In the genomic region with DNA sequence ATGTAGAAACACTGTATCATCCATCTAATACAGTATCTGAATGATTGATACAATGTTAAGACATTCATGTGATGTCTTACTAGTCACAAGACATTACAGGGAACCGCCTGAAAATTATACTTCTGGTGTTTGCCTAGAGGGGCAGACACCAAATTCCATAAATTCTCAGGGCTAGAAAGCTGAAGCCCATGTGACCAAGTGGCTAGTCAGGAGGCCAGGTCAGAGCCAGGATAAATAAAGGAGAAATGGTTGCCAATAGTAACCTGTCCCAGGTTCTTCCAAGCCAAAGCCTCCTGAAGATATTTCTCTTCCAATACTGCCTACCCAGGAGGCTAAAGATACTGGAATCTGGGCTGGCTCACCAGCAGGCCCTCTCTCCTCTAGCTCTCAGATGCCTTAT, we compare ENCODE assay signal across 17 mouse cellular contexts. TPM values are rescaled to one million over a fixed set of nuclear protein-coding genes. Genes with fewer than 3 reads are reported as not detected.
DNase-seq lines count a peak whose midpoint lies in the region; ATAC-seq and TF ChIP-seq lines count a peak whose summit lies in the region.
"Had no signal": no experiment of that assay in that cellular context is flagged by ENCODE, and none has a peak within 500 bp of the region (broad histone marks: within the 10 kb centered on the region; RNA-seq: fewer than 3 reads in every experiment).

No protein-coding gene starts in this region.

- no peak overlapping the region for H3K9ac ChIP-seq in intestine, postnatal 0 days (ENCODE audit: low read depth, low read length)
- no peak overlapping the region for H3K9ac ChIP-seq in intestine, embryonic 15.5 days
- no peak overlapping the region for H3K9ac ChIP-seq in liver, adult 2 months (ENCODE audit: low read depth, low read length)
- no peak overlapping the region for H3K9ac ChIP-seq in liver, embryonic 12.5 days
- H3K9ac ChIP-seq: embryonic facial prominence, embryonic 12.5 days; hindbrain, embryonic 12.5 days; liver, embryonic 13.5 days; neural tube, embryonic 13.5 days had no signal

- 59% methylated on average over 1 of the region's 1 CpGs for WGBS in intestine, postnatal 0 days
- WGBS in intestine, embryonic 15.5 days: 73% methylated on average over 1 of the region's 1 CpGs
- whole genome bisulfite sequencing in liver, adult 2 months: 44% methylated on average over 1 of the region's 1 CpGs
- WGBS in liver, embryonic 12.5 days (ENCODE audit: insufficient replicate concordance): 82% methylated on average over 1 of the region's 1 CpGs

- peaks cover 3% of the 10 kb centered on the region; the same call in 1 of the 2 replicates for H3K36me3 ChIP-seq in intestine, postnatal 0 days (ENCODE audit: control insufficient read depth, insufficient read depth)
- H3K36me3 ChIP-seq in intestine, embryonic 15.5 days: no peaks in the 10 kb centered on the region
- H3K36me3 ChIP-seq in liver, adult 2 months (ENCODE audit: control insufficient read depth, insufficient read depth, low read length): peaks cover 10% of the 10 kb centered on the region
- peaks cover 20% of the 10 kb centered on the region for H3K36me3 ChIP-seq in liver, embryonic 12.5 days
- H3K36me3 ChIP-seq: embryonic facial prominence, embryonic 12.5 days; hindbrain, embryonic 12.5 days; neural tube, embryonic 13.5 days had no signal

- no peak for TF ChIP-seq CTCF in intestine, postnatal 0 days (IDR thresholded peaks at IDR 0.05; ENCODE audit: low read depth)
- TF ChIP-seq CTCF in liver, adult 2 months (IDR thresholded peaks at IDR 0.05; ENCODE audit: low read depth, low read length): no peak

- no peak for ATAC-seq in intestine, postnatal 0 days
- ATAC-seq in intestine, embryonic 15.5 days: no peak
- ATAC-seq in liver, embryonic 12.5 days: no peak
- ATAC-seq: forebrain, embryonic 16.5 days had no signal

- no peaks in the 10 kb centered on the region for H3K9me3 ChIP-seq in intestine, postnatal 0 days (ENCODE audit: control insufficient read depth)
- no peaks in the 10 kb centered on the region for H3K9me3 ChIP-seq in intestine, embryonic 15.5 days
- H3K9me3 ChIP-seq in liver, embryonic 12.5 days (replicated peaks): no peaks in the 10 kb centered on the region
- H3K9me3 ChIP-seq: embryonic facial prominence, embryonic 12.5 days; hindbrain, embryonic 12.5 days; liver, embryonic 13.5 days; megakaryocyte, embryonic 14.5 days; neural tube, embryonic 13.5 days had no signal

- no peak for TF ChIP-seq POLR2A in liver, adult 2 months (IDR thresholded peaks at IDR 0.05; ENCODE audit: extremely low read depth, insufficient read depth, low read length)

- DNase-seq in adrenal gland, postnatal 14 days: peak; percentile 1
- DNase-seq in adrenal gland, postnatal 25 days: no peak
- peak; percentile 67 for DNase-seq in liver, adult 2 months (ENCODE audit: extremely low read depth, low read depth, low spot score)
- peak; percentile 71 for DNase-seq in fibroblast of lung, adult 2 months (ENCODE audit: low read depth)
- DNase-seq: cerebellum, postnatal 10 days; liver, embryonic 13.5 days; lung, postnatal 10 days; midbrain, embryonic 14.5 days had no signal

- H3K4me2 ChIP-seq in intestine, postnatal 0 days (replicated peaks; ENCODE audit: low read depth): peak overlapping the region; percentile 57
- no peak overlapping the region for H3K4me2 ChIP-seq in intestine, embryonic 15.5 days (replicated peaks)
- no peak overlapping the region for H3K4me2 ChIP-seq in liver, embryonic 12.5 days
- H3K4me2 ChIP-seq: embryonic facial prominence, embryonic 12.5 days; hindbrain, embryonic 12.5 days; liver, embryonic 13.5 days; neural tube, embryonic 13.5 days had no signal

- peaks cover 51% of the 10 kb centered on the region for H3K79me2 ChIP-seq in liver, adult 2 months (ENCODE audit: control insufficient read depth, insufficient read depth, low read length)

- H3K27me3 ChIP-seq in intestine, postnatal 0 days (replicated peaks; ENCODE audit: control insufficient read depth, insufficient read depth, low read length): no peaks in the 10 kb centered on the region
- no peaks in the 10 kb centered on the region for H3K27me3 ChIP-seq in intestine, embryonic 15.5 days (replicated peaks)
- H3K27me3 ChIP-seq in liver, adult 2 months (ENCODE audit: control insufficient read depth, insufficient read depth, low read length): no peaks in the 10 kb centered on the region
- H3K27me3 ChIP-seq in liver, embryonic 12.5 days (replicated peaks): no peaks in the 10 kb centered on the region
- H3K27me3 ChIP-seq: CH12.LX; embryonic facial prominence, embryonic 12.5 days; hindbrain, embryonic 12.5 days; liver, embryonic 13.5 days; megakaryocyte, embryonic 14.5 days; neural tube, embryonic 13.5 days had no signal

- H3K4me3 ChIP-seq in intestine, postnatal 0 days (ENCODE audit: low read depth, low read length): no peak overlapping the region
- no peak overlapping the region for H3K4me3 ChIP-seq in intestine, embryonic 15.5 days (replicated peaks)
- no peak overlapping the region for H3K4me3 ChIP-seq in liver, adult 2 months (ENCODE audit: insufficient read depth, low read depth, low read length)
- H3K4me3 ChIP-seq in liver, embryonic 12.5 days: no peak overlapping the region
- H3K4me3 ChIP-seq: embryonic facial prominence, embryonic 12.5 days; hindbrain, embryonic 12.5 days; liver, embryonic 13.5 days; megakaryocyte, embryonic 14.5 days; neural tube, embryonic 13.5 days had no signal

- H3K4me1 ChIP-seq in intestine, postnatal 0 days (replicated peaks; ENCODE audit: control insufficient read depth, insufficient read depth, low read length): 0 out of 2 replicates have a peak, but pooled peaks cover 18% of the 10 kb centered on the region
- H3K4me1 ChIP-seq in intestine, embryonic 15.5 days (replicated peaks): no peaks in the 10 kb centered on the region
- peaks cover 36% of the 10 kb centered on the region for H3K4me1 ChIP-seq in liver, adult 2 months (ENCODE audit: control insufficient read depth, insufficient read depth, low read length)
- H3K4me1 ChIP-seq in liver, embryonic 12.5 days: peaks cover 86% of the 10 kb centered on the region
- H3K4me1 ChIP-seq: embryonic facial prominence, embryonic 12.5 days; hindbrain, embryonic 12.5 days; neural tube, embryonic 13.5 days had no signal

- peak overlapping the region; percentile 71 for H3K27ac ChIP-seq in intestine, postnatal 0 days (ENCODE audit: low read depth, low read length)
- no peak overlapping the region for H3K27ac ChIP-seq in intestine, embryonic 15.5 days
- no peak overlapping the region for H3K27ac ChIP-seq in liver, adult 2 months (replicated peaks; ENCODE audit: insufficient read depth, low read depth, low read length)
- H3K27ac ChIP-seq in liver, embryonic 12.5 days: no peak overlapping the region
- H3K27ac ChIP-seq: embryonic facial prominence, embryonic 12.5 days; hindbrain, embryonic 12.5 days; liver, embryonic 13.5 days; neural tube, embryonic 13.5 days had no signal

RNA-seq across cellular contexts. Expression of a gene that starts 23.3 kb away (rescaled TPM):
- 32.7 and 36.9 TPM in 2 replicates for total RNA-seq in adrenal gland, postnatal 14 days (2021)
- 31.0 and 39.8 TPM in 2 replicates for total RNA-seq in adrenal gland, postnatal 25 days (2021)
- 242 and 257 TPM in 2 replicates for polyA plus RNA-seq in intestine, postnatal 0 days (2015; fragmentation: Nextera tagmentation; extraction: Ambion mirVana)
- polyA plus RNA-seq in intestine, embryonic 15.5 days (2015; fragmentation: Nextera tagmentation; extraction: Ambion mirVana): 146 and 161 TPM in 2 replicates
- total RNA-seq in liver, adult 2 months (2014; rRNA removed): 72.2 and 74.6 TPM in 2 replicates
- 26.5 TPM in 2 replicates for polyA plus RNA-seq in liver, adult 2 months (2012; rRNA removed)
- polyA plus RNA-seq in liver, embryonic 12.5 days (2016; fragmentation: Nextera tagmentation; extraction: Ambion mirVana): 27.9 and 30.1 TPM in 2 replicates
